Mouse (Mus musculus) left cerebral cortex, adult 11 months (tissue): ENCODE measurements around the gene Helt.

Experiments
- DNase-seq: peaks from one replicate; pipeline ENCODE4 v3.0.0; 2022; ENCODE audit warnings: low spot score

Gene Helt

GRCm38 (mm10) chr8:46294181-46294892 is at the start of gene Helt:
Gene Helt (minus strand): TSS chr8:46294671.
- DNase-seq: no peak

GRCm38 (mm10) chr8:46342272-46342671 is 47.8 kb upstream of the Helt start:
- DNase-seq: no peak

GRCm38 (mm10) chr8:46340381-46341273 is 46.2 kb upstream of the Helt start:
- no peak for DNase-seq

- no peak for DNase-seq
These were observed 44.8 kb upstream of the Helt start for GRCm38 (mm10) chr8:46339317-46339716.

GRCm38 (mm10) chr8:46336351-46336750 is 41.9 kb upstream of the Helt start:
- no peak for DNase-seq

GRCm38 (mm10) chr8:46332389-46333061 is 38.1 kb upstream of the Helt start:
- DNase-seq: no peak

GRCm38 (mm10) chr8:46331801-46332200 is 37.3 kb upstream of the Helt start:
- DNase-seq: no peak

- no peak for DNase-seq
These were observed 34.9 kb upstream of the Helt start for GRCm38 (mm10) chr8:46329396-46329795.

- no peak for DNase-seq
These were observed 32.8 kb upstream of the Helt start for GRCm38 (mm10) chr8:46327284-46327683.

- DNase-seq: no peak
These were observed 32.2 kb upstream of the Helt start for GRCm38 (mm10) chr8:46326715-46327114.

GRCm38 (mm10) chr8:46324676-46325075 is 30.2 kb upstream of the Helt start:
- no peak for DNase-seq

GRCm38 (mm10) chr8:46323672-46324191 is 29.3 kb upstream of the Helt start:
- no peak for DNase-seq

GRCm38 (mm10) chr8:46322833-46323232 is 28.4 kb upstream of the Helt start:
- DNase-seq: no peak

GRCm38 (mm10) chr8:46322421-46322820 is 27.9 kb upstream of the Helt start:
- no peak for DNase-seq

- DNase-seq: no peak
These were observed 24.3 kb upstream of the Helt start for GRCm38 (mm10) chr8:46318802-46319201.

GRCm38 (mm10) chr8:46317161-46317560 is 22.7 kb upstream of the Helt start:
- no peak for DNase-seq

- DNase-seq: no peak
These were observed 19.3 kb upstream of the Helt start for GRCm38 (mm10) chr8:46313798-46314197.

GRCm38 (mm10) chr8:46311159-46311558 is 16.7 kb upstream of the Helt start:
- DNase-seq: peak; percentile 44

GRCm38 (mm10) chr8:46308189-46308588 is 13.7 kb upstream of the Helt start:
- DNase-seq: no peak

GRCm38 (mm10) chr8:46305733-46306349 is 11.4 kb upstream of the Helt start:
- DNase-seq: peak; percentile 27

- DNase-seq: no peak
These were observed 7.7 kb upstream of the Helt start for GRCm38 (mm10) chr8:46302121-46302520.

- DNase-seq: no peak
These were observed 4.4 kb upstream of the Helt start for GRCm38 (mm10) chr8:46298847-46299246.
